Mouse (Mus musculus): ENCODE measurements around the gene Psmd13. TPM values are rescaled to one million over a fixed set of nuclear protein-coding genes. Genes with fewer than 3 reads are reported as not detected.
A peak's percentile ranks its signal among the peaks of the same experiment; 100 is the strongest.

Psmd13 gene
- polyA plus RNA-seq (2012; rRNA removed): 39.6 and 43.0 TPM in 2 replicates

DNA sequence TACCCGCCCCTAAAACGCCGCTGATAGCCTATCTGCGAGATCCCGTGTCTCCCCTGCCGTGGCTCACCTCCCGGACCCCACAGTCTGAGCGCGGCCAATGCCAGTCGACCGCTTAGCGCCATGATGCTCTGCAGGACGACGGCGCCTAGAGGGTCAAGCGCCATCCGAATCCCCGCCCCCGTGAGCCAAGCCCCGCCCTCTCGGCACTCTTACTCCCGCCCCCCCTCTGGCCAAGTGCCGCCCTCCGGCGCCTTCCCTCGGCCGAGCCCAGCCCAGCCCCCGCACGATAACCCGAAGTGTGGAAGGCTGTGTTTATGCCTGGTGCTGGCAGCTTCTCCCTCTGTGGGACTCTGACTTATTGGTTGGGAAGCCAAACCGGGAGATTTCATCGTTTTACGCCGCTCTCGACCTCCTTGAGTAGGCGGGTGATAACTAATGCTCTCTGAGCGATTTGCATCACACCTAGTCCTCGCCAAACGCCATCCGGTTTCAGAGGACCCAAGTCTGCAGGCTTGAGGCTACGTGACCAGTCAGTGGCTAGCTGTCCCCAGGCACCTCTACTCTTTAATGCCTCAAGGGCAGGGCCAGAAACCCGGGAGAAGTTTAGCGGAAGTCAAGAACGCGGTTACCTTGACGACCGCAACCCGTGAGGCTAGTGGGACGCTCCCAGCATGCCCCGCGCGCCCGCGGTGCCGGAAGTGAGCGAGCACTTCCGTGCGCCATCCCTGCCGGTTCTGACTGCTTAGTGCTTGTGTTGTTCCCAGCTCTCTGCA lies at the start of gene Psmd13, which contains the start of gene Sirt3:
Psmd13 (plus strand) TSS at position 273 of the 773 bp plus-strand sequence.
Sirt3 (minus strand) TSS at position 614 of the 773 bp plus-strand sequence.
- peak; percentile 87 to 95 for DNase-seq (ENCODE audit: low read depth in 1 of 2, low spot score in 2 of 2)
- Histone ChIP-seq H3K36me3 (ENCODE audit: control insufficient read depth, insufficient read depth, low read length) (peaks cover 6% of the 10 kb centered on the region), H3K27me3 (ENCODE audit: control insufficient read depth, insufficient read depth, low read length) (no peaks in the 10 kb centered on the region), H3K4me3 (ENCODE audit: extremely low read depth, insufficient read depth, insufficient read length) (peak within 1 kb of the TSS; percentile 82), H3K27ac (ENCODE audit: insufficient read depth, low read length) (peak within 1 kb of the TSS; percentile 71), H3K4me1 (ENCODE audit: control insufficient read depth, insufficient read depth, insufficient read length) (peaks cover 13% of the 10 kb centered on the region; the same call in 1 of the 2 replicates)
- TF ChIP-seq POLR2A (IDR thresholded peaks at IDR 0.05; ENCODE audit: low read depth, low read length): peak; percentile 33; the same call in 1 of the 2 replicates
- TF ChIP-seq CTCF (IDR thresholded peaks at IDR 0.05; ENCODE audit: extremely low read depth, insufficient read depth, insufficient read length, insufficient replicate concordance): no peak
- under 1% methylated on average over 59 of the region's 59 CpGs for WGBS

GRCm38 (mm10) chr7:140833341-140833740 lies 48.4 kb upstream of the Psmd13 start:
- no peak for DNase-seq (ENCODE audit: low read depth in 1 of 2, low spot score in 2 of 2)
- TF ChIP-seq POLR2A (IDR thresholded peaks at IDR 0.05; ENCODE audit: low read depth, low read length) (no peak), CTCF (IDR thresholded peaks at IDR 0.05; ENCODE audit: extremely low read depth, insufficient read depth, insufficient read length, insufficient replicate concordance) (no peak)

GRCm38 (mm10) chr7:140834968-140835757 lies 46.6 kb upstream of the Psmd13 start, which contains the start of gene Urah:
Urah (plus strand) TSS chr7:140835018.
- Histone ChIP-seq H3K4me1 (ENCODE audit: control insufficient read depth, insufficient read depth, insufficient read length) (no peaks in the 10 kb centered on the region), H3K4me3 (ENCODE audit: extremely low read depth, insufficient read depth, insufficient read length) (no peak within 1 kb of the TSS), H3K27me3 (ENCODE audit: control insufficient read depth, insufficient read depth, low read length) (no peaks in the 10 kb centered on the region), H3K27ac (ENCODE audit: insufficient read depth, low read length) (no peak within 1 kb of the TSS), H3K36me3 (ENCODE audit: control insufficient read depth, insufficient read depth, low read length) (no peaks in the 10 kb centered on the region)
- DNase-seq (ENCODE audit: low read depth in 1 of 2, low spot score in 2 of 2): no peak
- TF ChIP-seq CTCF (IDR thresholded peaks at IDR 0.05; ENCODE audit: extremely low read depth, insufficient read depth, insufficient read length, insufficient replicate concordance) (no peak), POLR2A (IDR thresholded peaks at IDR 0.05; ENCODE audit: low read depth, low read length) (no peak)
- 80% methylated on average over 20 of the region's 20 CpGs for WGBS

More at GRCm38 (mm10) chr7:140833341-140833740, 48.4 kb upstream of the Psmd13 start:
- no peaks in the 10 kb centered on the region for H3K4me1 ChIP-seq (ENCODE audit: control insufficient read depth, insufficient read depth, insufficient read length)
- WGBS: 85% methylated on average over 4 of the region's 4 CpGs
- no peak overlapping the region for H3K27ac ChIP-seq (ENCODE audit: insufficient read depth, low read length)
- no peaks in the 10 kb centered on the region for H3K27me3 ChIP-seq (ENCODE audit: control insufficient read depth, insufficient read depth, low read length)
- H3K4me3 ChIP-seq (ENCODE audit: extremely low read depth, insufficient read depth, insufficient read length): no peak overlapping the region
- H3K36me3 ChIP-seq (ENCODE audit: control insufficient read depth, insufficient read depth, low read length): no peaks in the 10 kb centered on the region

DNA sequence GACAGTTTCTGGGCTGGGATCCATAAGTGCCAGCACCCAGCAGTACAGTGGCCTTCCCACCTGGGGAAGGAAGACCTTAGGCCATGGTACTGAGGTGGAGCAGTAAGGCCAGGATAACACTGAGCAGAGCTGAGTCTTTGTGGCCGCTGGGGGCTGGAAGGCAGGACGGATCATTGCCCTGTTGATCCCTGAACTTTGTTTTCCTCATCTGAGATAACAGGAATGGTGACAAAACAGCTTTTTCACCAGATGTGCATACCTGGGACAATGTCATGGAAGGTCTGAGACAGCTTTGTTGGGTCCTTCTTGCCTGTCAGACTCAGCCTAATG lies 46.0 kb upstream of the Psmd13 start:
- no peak for DNase-seq (ENCODE audit: low read depth in 1 of 2, low spot score in 2 of 2)
- no peaks in the 10 kb centered on the region for H3K27me3 ChIP-seq (ENCODE audit: control insufficient read depth, insufficient read depth, low read length)
- H3K27ac ChIP-seq (ENCODE audit: insufficient read depth, low read length): no peak overlapping the region
- 92% methylated on average over 2 of the region's 2 CpGs for WGBS
- no peaks in the 10 kb centered on the region for H3K4me1 ChIP-seq (ENCODE audit: control insufficient read depth, insufficient read depth, insufficient read length)
- H3K4me3 ChIP-seq (ENCODE audit: extremely low read depth, insufficient read depth, insufficient read length): no peak overlapping the region
- no peaks in the 10 kb centered on the region for H3K36me3 ChIP-seq (ENCODE audit: control insufficient read depth, insufficient read depth, low read length)
- no peak for TF ChIP-seq POLR2A (IDR thresholded peaks at IDR 0.05; ENCODE audit: low read depth, low read length)
- TF ChIP-seq CTCF (IDR thresholded peaks at IDR 0.05; ENCODE audit: extremely low read depth, insufficient read depth, insufficient read length, insufficient replicate concordance): no peak

DNA sequence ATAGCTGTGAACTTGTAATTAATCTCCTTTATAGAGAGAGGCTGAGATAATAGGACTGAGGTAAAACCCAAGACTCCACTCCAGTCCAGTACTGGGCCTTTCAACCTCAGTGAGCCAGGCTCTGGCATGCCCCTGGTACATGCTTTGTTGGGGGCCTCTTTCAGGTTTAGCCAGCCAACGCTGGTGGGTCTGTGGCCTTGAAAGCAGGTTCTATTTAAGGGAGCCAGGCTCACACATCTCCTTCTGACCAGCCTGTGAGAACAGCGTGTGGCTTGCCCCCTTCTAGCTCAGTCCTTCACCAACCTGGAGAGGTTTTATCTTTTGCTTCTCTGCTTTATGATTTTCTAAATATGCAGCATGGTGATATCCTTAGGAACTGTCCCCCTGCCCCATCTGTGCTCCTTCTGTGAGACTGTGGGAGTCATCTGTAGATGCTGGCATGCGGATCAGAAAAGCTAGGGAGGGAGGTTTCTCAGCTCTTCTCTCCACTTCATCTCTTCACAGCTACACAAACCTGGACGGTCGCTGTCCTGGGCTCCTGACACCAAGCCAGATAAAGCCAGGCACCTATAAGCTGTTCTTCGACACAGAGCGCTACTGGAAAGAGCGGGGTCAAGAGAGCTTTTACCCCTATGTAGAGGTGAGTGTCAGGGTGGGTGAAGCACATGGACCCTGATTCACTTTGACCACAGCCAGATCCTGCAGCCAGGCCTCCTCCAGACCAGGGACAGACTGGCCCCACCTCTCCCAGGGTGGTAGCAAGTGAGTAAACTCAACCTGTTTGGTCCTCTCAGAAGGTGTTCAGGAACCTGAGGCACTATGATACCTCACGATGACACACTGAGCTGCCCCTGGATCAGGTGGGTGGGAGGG lies 45.3 kb upstream of the Psmd13 start:
- Histone ChIP-seq H3K4me3 (ENCODE audit: extremely low read depth, insufficient read depth, insufficient read length) (no peak overlapping the region), H3K27ac (ENCODE audit: insufficient read depth, low read length) (no peak overlapping the region), H3K36me3 (ENCODE audit: control insufficient read depth, insufficient read depth, low read length) (no peaks in the 10 kb centered on the region), H3K27me3 (ENCODE audit: control insufficient read depth, insufficient read depth, low read length) (no peaks in the 10 kb centered on the region), H3K4me1 (ENCODE audit: control insufficient read depth, insufficient read depth, insufficient read length) (no peaks in the 10 kb centered on the region)
- WGBS: 88% methylated on average over 9 of the region's 9 CpGs
- TF ChIP-seq POLR2A (IDR thresholded peaks at IDR 0.05; ENCODE audit: low read depth, low read length): no peak
- no peak for TF ChIP-seq CTCF (IDR thresholded peaks at IDR 0.05; ENCODE audit: extremely low read depth, insufficient read depth, insufficient read length, insufficient replicate concordance)
- no peak for DNase-seq (ENCODE audit: low read depth in 1 of 2, low spot score in 2 of 2)

GRCm38 (mm10) chr7:140839556-140839955 lies 42.2 kb upstream of the Psmd13 start:
- H3K27me3 ChIP-seq (ENCODE audit: control insufficient read depth, insufficient read depth, low read length): no peaks in the 10 kb centered on the region
- TF ChIP-seq CTCF (IDR thresholded peaks at IDR 0.05; ENCODE audit: extremely low read depth, insufficient read depth, insufficient read length, insufficient replicate concordance) (no peak), POLR2A (IDR thresholded peaks at IDR 0.05; ENCODE audit: low read depth, low read length) (no peak)
- WGBS: 67% methylated on average over 5 of the region's 5 CpGs
- H3K4me3 ChIP-seq (ENCODE audit: extremely low read depth, insufficient read depth, insufficient read length): no peak overlapping the region
- no peaks in the 10 kb centered on the region for H3K4me1 ChIP-seq (ENCODE audit: control insufficient read depth, insufficient read depth, insufficient read length)
- H3K27ac ChIP-seq (ENCODE audit: insufficient read depth, low read length): no peak overlapping the region
- no peaks in the 10 kb centered on the region for H3K36me3 ChIP-seq (ENCODE audit: control insufficient read depth, insufficient read depth, low read length)
- peak in 1 of 2 experiments; percentile 0 for DNase-seq (ENCODE audit: low read depth in 1 of 2, low spot score in 2 of 2)
